Mouse (Mus musculus) megakaryocyte, embryonic 14.5 days (primary cell): ENCODE data around the gene Cand1.

ENCODE experiments used
- FLI1 ChIP-seq: IDR thresholded peaks from 2 replicates; pipeline ENCODE4 v1.6.1; 2012; ENCODE audit warnings: low read length, inconsistent platforms, mixed read lengths
- GATA1 ChIP-seq: IDR thresholded peaks from 3 replicates; pipeline ENCODE4 v1.6.1; 2012; ENCODE audit warnings: mixed read lengths, low read length, inconsistent platforms, borderline replicate concordance

GRCm38 (mm10) chr10:119271101-119271500, 31.2 kb upstream of the Cand1 start:
- no peak for TF ChIP-seq GATA1
- TF ChIP-seq FLI1 = no peak
